Mouse (Mus musculus) kidney, postnatal 0 days (tissue): ENCODE results near the gene Dlk2. TPM values are rescaled to one million over a fixed set of nuclear protein-coding genes. Genes with fewer than 3 reads are reported as not detected.

ENCODE experiments used
- ATAC-seq: fragments of 200-750 bp; cut with Nextera tagmentation; replicated peaks from 2 replicates; pipeline ENCODE4 v1.8.0; 2017; ENCODE audit warnings: low read depth, moderate number of reproducible peaks, moderate TSS enrichment, moderate library complexity; ENCODE audit not compliant: low FRiP score
- DNase-seq: peaks from one replicate; pipeline ENCODE4 v3.0.0-alpha.2; 2016; ENCODE audit warnings: low spot score
- H3K27ac ChIP-seq: fragments of 300-500 bp; sonication (generic); 2 replicates; pipeline ENCODE4 v1.5.1; 2014; ENCODE audit warnings: mild to moderate bottlenecking
- H3K27me3 ChIP-seq: fragments of 300-500 bp; sonication (generic); 2 replicates; pipeline ENCODE4 v1.6.1; 2014; ENCODE audit warnings: low read length, mixed read lengths; ENCODE audit not compliant: insufficient read depth
- H3K36me3 ChIP-seq: fragments of 300-500 bp; sonication (generic); 2 replicates; pipeline ENCODE4 v1.6.1; 2014; ENCODE audit warnings: low read length, mixed read lengths; ENCODE audit not compliant: insufficient read depth
- H3K4me1 ChIP-seq: fragments of 300-500 bp; sonication (generic); replicated peaks from 2 replicates; pipeline ENCODE4 v1.6.1; 2014; ENCODE audit warnings: antibody characterized with exemption, low read length, mixed read lengths; ENCODE audit not compliant: insufficient read depth
- H3K4me2 ChIP-seq: fragments of 300-500 bp; sonication (generic); 2 replicates; pipeline ENCODE4 v1.6.1; 2014; ENCODE audit warnings: mild to moderate bottlenecking, low read length, moderate library complexity, mixed read lengths
- H3K4me3 ChIP-seq: fragments of 300-500 bp; sonication (generic); replicated peaks from 2 replicates; pipeline ENCODE4 v1.5.1; 2014; ENCODE audit warnings: low read depth, low read length
- H3K9ac ChIP-seq: fragments of 300-500 bp; sonication (generic); 2 replicates; pipeline ENCODE4 v1.6.1; 2014; ENCODE audit warnings: low read depth, low read length
- H3K9me3 ChIP-seq: fragments of 300-500 bp; sonication (generic); replicated peaks from 2 replicates; pipeline ENCODE4 v1.6.1; 2016; ENCODE audit warnings: low read length, inconsistent platforms, mixed read lengths
- CTCF ChIP-seq: IDR thresholded peaks from 2 replicates; pipeline ENCODE4 v1.5.1; 2016; ENCODE audit warnings: antibody characterized with exemption, low read depth, mild to moderate bottlenecking, moderate library complexity
- WGBS: fragments of 180-500 bp; shearing (Covaris S2); extraction: QIAGEN DNeasy Blood & Tissue Kit; methylation state at CpG from one replicate; pipeline ENCODE4 v1.1.7; 2014; 5-methylcytosine and 5-hydroxymethylcytosine counted together
- polyA plus RNA-seq: library from polyadenylated mRNA; unstranded; fragments of >200 nt; fragmentation: Nextera tagmentation; extraction: Ambion mirVana; gene quantifications from 2 replicates; pipeline ENCODE4 v1.2.1, GENCODE M21; 2015

Dlk2 gene
- polyA plus RNA-seq, 1 experiment from 2014 or later, result 0.88 TPM

GRCm38 (mm10) chr17:46278011-46278765, 19.0 kb upstream of the Dlk2 start:
- no peaks in the 10 kb centered on the region for H3K9me3 ChIP-seq
- H3K27me3 ChIP-seq, result no peaks in the 10 kb centered on the region
- H3K4me2 ChIP-seq, result no peak overlapping the region
- H3K9ac ChIP-seq, result no peak overlapping the region
- H3K36me3 ChIP-seq, result 0 out of 2 replicates have a peak, but pooled peaks cover 4% of the 10 kb centered on the region
- ATAC-seq (no peak), DNase-seq (no peak)
- 92% methylated on average over 12 of the region's 12 CpGs for WGBS
- H3K27ac ChIP-seq, result no peak overlapping the region
- peaks cover 9% of the 10 kb centered on the region; the same call in 1 of the 2 replicates for H3K4me1 ChIP-seq
- H3K4me3 ChIP-seq, result no peak overlapping the region
- TF ChIP-seq CTCF, result no peak

GRCm38 (mm10) chr17:46282483-46283123, 14.6 kb upstream of the Dlk2 start, which contains the start of gene Tjap1:
Tjap1 (minus strand) TSS chr17:46283026.
- TF ChIP-seq CTCF, result no peak
- Histone ChIP-seq H3K9ac (peak within 1 kb of the TSS; percentile 83), H3K4me1 (peaks cover 9% of the 10 kb centered on the region; the same call in 1 of the 2 replicates), H3K4me2 (peak within 1 kb of the TSS; percentile 95), H3K27me3 (no peaks in the 10 kb centered on the region), H3K36me3 (0 out of 2 replicates have a peak, but pooled peaks cover 4% of the 10 kb centered on the region), H3K9me3 (no peaks in the 10 kb centered on the region), H3K27ac (peak within 1 kb of the TSS; percentile 90), H3K4me3 (peak within 1 kb of the TSS; percentile 61)
- ATAC-seq (peak; percentile 96), DNase-seq (peak; percentile 93)
- WGBS, result under 1% methylated on average over 37 of the region's 37 CpGs

GRCm38 (mm10) chr17:46283140-46283539, 14.1 kb upstream of the Dlk2 start:
- H3K27ac ChIP-seq, result no peak overlapping the region
- ATAC-seq (peak; percentile 37), DNase-seq (no peak)

GRCm38 (mm10) chr17:46283911-46284310, 13.3 kb upstream of the Dlk2 start:
- 66% methylated on average over 8 of the region's 8 CpGs for WGBS
- H3K9me3 ChIP-seq, result no peaks in the 10 kb centered on the region
- ATAC-seq, result no peak
- TF ChIP-seq CTCF, result no peak
- no peak overlapping the region for H3K4me2 ChIP-seq
- no peak overlapping the region for H3K27ac ChIP-seq
- H3K4me1 ChIP-seq, result peaks cover 9% of the 10 kb centered on the region; the same call in 1 of the 2 replicates
- DNase-seq, result no peak
- H3K36me3 ChIP-seq, result no peaks in the 10 kb centered on the region
- no peak overlapping the region for H3K9ac ChIP-seq
- H3K4me3 ChIP-seq, result no peak overlapping the region
- no peaks in the 10 kb centered on the region for H3K27me3 ChIP-seq

More at GRCm38 (mm10) chr17:46283140-46283539, 14.1 kb upstream of the Dlk2 start:
- Histone ChIP-seq H3K9me3 (no peaks in the 10 kb centered on the region), H3K36me3 (0 out of 2 replicates have a peak, but pooled peaks cover 4% of the 10 kb centered on the region), H3K9ac (peak overlapping the region; percentile 83; the same call in 1 of the 2 replicates), H3K4me1 (peaks cover 9% of the 10 kb centered on the region; the same call in 1 of the 2 replicates), H3K27me3 (no peaks in the 10 kb centered on the region), H3K4me2 (peak overlapping the region; percentile 95), H3K4me3 (peak overlapping the region; percentile 61)
- TF ChIP-seq CTCF, result no peak
- WGBS, result 24% methylated on average over 9 of the region's 9 CpGs

GRCm38 (mm10) chr17:46284653-46285052, 12.6 kb upstream of the Dlk2 start:
- no peak overlapping the region for H3K9ac ChIP-seq
- ATAC-seq, result no peak
- no peak for DNase-seq
- no peak overlapping the region for H3K4me2 ChIP-seq
- H3K4me3 ChIP-seq, result no peak overlapping the region
- H3K9me3 ChIP-seq, result no peaks in the 10 kb centered on the region
- no peak overlapping the region for H3K27ac ChIP-seq
- no peak for TF ChIP-seq CTCF
- WGBS, result 24% methylated on average over 7 of the region's 7 CpGs
- H3K36me3 ChIP-seq, result no peaks in the 10 kb centered on the region
- peaks cover 9% of the 10 kb centered on the region; the same call in 1 of the 2 replicates for H3K4me1 ChIP-seq
- H3K27me3 ChIP-seq, result no peaks in the 10 kb centered on the region

- Histone ChIP-seq H3K27ac (no peak overlapping the region), H3K9me3 (no peaks in the 10 kb centered on the region), H3K9ac (no peak overlapping the region), H3K4me3 (no peak overlapping the region), H3K27me3 (no peaks in the 10 kb centered on the region), H3K4me1 (peaks cover 9% of the 10 kb centered on the region; the same call in 1 of the 2 replicates), H3K4me2 (no peak overlapping the region), H3K36me3 (no peaks in the 10 kb centered on the region)
- 58% methylated on average over 6 of the region's 6 CpGs for WGBS
- no peak for DNase-seq
- ATAC-seq, result no peak
- no peak for TF ChIP-seq CTCF
These were observed 11.8 kb upstream of the Dlk2 start for GRCm38 (mm10) chr17:46285407-46285806.
